Mouse (Mus musculus) kidney, postnatal 36 days (tissue): ENCODE results near the gene Lmf1.

Source experiments
- DNase-seq, 2 experiments: peaks; one replicate each; pipeline ENCODE4 v3.0.0; 2021 to 2022; ENCODE audit warnings: mixed read lengths in 2 of 2

The Lmf1 gene

GRCm38 (mm10) chr17:25608137-25608785 lies 29.4 kb downstream of the Lmf1 start:
- DNase-seq: no peak

GRCm38 (mm10) chr17:25608821-25609505 lies 30.1 kb downstream of the Lmf1 start:
- no peak for DNase-seq

DNA sequence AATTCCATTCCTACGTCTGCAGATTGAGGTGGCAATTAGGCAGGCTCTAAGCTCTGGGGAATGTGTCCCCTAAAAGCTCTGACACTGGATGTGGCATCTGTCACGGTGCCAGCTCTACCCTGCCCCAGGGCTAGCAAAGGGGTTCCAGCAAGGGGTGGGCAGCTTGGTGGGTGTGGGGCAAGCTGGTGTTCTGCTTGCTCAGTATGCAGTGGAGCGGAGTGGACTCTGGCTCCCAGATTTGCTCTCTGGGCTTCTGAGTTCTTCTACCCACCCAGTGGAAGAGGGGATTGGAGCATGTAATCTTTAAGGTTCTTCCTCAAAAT lies 30.6 kb downstream of the Lmf1 start:
- no peak for DNase-seq

DNA sequence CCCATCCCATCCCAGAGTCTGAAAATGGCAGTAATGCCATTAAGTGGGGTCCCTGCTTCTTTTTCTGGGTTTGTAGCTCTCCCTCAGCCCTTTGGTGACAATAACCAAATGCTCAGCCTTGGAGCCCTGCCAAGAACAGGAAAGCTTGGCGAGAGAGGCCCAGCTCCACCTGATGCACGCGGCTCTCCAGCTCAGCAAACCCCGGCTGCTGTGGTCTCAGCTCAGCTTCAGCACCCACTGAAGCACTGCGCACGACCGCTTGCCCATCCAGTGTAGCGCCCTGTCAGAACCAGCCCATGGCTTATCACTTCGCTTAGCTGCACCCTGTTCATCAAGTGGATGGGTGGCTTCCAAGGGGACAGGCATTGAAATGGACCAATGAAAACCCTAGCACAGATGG lies 31.3 kb downstream of the Lmf1 start:
- DNase-seq: peak; percentile 13 to 42

DNA sequence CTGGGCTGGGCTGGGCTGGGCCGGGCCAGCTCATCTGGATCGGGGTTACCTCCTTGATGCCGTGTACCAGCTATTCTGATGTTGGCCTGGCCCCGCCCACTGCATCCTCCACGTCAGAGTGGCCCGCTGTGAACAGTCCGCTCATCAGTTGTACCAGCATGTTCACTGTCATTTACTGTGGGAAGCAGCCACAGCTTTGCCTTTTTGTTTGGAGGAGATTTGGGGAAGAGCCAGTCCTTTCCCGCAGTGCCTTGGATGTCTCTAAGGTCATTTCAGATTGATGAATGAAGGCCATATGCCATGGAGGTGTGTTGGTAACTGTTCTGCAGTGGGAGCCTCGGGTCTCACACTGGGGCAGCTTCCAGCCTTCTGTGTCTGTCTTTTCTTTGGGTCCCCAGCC lies 33.7 kb downstream of the Lmf1 start:
- DNase-seq: no peak

DNA sequence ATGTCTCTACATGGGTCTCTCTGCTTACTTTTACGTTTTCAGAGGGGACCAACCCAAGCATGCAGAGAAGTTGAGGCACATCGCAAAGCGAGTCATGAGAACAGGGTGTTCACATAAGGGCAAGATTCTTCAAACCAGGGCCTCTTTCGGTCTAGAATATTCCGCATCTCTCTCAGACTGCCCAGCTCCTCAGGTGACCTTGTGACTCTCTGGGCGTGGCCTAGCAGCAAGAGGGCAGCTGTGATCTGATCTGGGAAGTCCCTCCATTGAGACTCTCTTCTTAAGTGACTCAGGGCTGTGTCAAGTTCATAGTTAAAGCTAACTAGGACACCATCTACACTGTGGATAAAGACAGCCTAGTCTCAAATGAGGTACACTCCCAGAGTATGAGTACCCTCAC lies 34.4 kb downstream of the Lmf1 start:
- DNase-seq: no peak

DNA sequence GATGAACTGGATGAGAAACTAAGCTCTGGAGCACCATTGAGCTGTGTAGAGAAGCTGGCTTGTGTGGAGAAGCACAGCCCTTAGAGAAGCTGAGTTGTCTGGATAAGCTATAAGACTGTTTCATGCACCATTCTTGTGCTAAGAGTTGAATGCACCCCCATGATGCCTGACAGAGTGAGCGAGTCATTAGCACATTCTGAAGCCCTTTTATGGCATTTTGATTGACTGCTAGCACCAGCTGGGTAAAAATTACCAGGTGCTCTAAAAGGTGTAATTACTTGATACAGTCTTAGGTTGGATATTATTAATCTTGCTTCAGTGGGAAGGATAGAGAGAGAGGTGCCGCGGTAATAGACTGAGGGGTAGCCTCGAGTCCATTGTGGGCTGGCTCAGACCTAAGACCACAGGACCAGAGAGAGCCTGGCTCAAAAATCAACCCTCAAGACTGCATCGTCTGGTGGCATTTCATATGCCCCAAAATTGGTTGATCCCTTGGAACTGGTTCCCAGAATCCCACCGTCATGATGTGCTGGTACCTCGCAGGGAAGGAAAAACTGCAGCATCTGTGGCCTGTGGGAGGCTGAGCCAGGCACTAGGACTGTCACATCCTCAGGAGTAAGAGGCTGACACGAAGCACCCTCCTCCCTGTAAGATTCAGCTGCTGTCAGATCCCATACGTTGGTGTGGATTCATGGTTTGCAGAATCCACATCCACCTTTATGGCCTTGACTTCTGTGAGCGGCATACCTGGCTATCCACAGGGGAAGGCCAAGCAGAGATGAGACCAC lies 36.0 kb downstream of the Lmf1 start:
- DNase-seq: no peak

- DNase-seq: no peak
Measured at GRCm38 (mm10) chr17:25618508-25619056, 39.7 kb downstream of the Lmf1 start.

DNA sequence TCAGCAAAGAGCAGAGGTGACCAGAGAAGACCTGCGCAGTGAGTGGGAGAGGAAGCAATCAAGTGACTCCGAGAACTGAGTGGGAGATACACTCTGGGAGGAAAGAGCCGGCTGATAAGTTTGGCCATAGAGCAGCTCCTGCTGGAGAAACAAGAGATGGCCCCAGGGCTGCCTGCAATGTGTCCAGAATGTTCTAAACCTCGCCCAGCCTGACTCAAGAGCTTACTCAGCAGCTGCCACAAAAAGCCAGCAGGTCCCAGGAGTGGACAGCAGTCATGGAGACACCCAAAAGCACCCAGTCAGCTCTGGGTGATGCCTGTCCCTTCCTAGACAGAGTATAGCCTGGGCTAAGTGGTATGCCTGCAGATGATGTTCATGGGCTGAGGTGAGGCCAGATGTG lies 44.6 kb downstream of the Lmf1 start:
- no peak for DNase-seq

DNA sequence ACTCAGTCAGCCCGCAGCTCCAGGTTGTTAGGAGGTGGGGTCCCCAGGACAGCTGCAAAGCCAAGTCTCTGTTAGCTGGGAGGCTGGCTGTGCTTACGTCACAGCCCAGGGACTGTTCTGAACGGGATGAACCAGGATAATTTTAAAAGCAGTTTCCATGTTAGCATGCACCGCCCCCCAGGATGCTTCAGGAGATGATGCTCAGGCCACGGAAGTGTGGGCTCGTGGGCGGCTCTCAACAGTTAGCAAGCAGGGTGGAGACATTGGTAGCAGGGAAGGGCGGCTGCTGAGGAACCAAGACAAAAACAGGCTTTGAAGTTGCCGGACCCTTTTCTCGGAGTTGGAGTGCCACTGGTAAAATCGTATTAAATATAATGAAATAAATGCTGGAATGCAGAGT lies 45.0 kb downstream of the Lmf1 start:
- no peak for DNase-seq

GRCm38 (mm10) chr17:25624446-25625119 lies 45.7 kb downstream of the Lmf1 start:
- no peak for DNase-seq

DNA sequence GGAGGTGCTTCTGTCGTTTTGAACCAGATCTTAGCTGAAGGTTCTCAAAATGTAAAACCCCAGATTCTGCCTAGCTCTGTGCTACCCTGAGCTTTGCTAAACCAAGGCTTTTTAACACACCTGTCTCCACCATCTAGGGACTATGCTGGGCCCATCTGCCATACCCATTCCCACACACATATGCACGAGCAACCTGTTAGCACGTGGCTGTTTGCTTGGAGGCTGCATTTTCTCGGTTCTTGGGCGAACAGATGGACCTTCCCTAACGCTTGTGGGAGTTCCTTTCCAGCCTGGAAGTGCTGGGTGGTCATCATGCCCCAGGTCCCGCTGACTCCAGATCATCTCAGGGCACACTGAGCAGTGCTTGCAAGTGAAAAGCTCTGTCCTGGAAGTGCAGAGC lies 46.4 kb downstream of the Lmf1 start:
- DNase-seq: no peak

DNA sequence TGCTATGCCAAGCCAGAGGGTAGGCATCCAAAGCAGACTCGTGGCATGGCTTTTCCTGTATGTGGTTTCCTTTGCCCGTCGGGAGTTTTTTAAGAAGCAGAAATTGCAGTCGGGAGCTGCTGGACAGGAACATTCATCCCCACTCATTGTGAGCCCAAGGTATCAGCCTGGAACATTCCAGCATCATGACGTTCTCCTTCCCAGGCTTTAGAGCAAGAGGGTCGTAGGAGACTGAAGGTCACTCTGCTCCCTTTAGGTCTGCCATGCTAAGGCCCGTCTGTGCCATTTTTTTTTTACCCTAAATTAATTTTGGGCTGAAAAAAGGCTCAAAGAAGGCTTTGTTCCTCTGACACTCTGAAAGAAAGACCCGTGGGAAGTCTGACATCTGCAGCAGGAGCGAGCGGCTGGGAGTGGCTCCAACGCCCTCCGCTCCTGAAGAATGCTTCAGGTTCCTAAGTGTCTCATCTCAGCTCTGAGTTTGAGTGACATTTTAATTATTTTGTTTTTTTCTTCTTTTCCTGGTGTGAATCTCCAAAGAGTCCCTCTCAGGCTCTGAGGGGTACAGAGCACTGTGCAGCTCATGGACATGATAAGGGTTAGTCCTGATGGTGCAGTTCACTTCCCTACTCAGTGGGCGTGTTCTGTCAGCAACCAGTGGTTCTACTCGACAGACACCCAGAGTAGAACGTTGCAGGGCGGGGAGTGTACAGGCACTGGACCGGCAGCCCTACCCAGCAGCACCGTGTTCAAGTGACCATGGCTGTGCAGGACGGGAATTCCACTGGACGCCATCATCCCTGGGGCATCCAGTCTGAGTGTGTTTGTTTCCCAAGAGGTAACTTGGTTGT lies 47.5 kb downstream of the Lmf1 start:
- DNase-seq: no peak

DNA sequence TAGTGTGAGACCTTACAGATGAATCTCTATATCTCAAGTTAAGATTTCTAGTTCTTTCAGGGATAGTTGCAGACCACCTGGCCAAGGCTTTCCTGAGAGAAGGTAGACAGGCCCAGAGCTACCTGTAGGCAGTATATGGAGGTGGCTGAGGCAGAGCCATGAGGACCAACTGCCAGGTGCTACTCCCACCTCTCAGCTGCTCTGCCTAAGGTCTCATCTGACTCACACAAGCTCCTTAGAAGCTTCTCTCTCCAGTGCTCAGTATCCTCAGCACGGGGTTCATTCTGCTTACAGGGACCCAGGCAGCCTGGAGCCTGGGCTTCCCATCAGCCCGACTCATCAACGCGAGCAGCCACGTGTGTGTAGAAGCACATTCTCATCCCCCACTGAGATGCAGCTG lies 51.4 kb downstream of the Lmf1 start:
- no peak for DNase-seq

DNA sequence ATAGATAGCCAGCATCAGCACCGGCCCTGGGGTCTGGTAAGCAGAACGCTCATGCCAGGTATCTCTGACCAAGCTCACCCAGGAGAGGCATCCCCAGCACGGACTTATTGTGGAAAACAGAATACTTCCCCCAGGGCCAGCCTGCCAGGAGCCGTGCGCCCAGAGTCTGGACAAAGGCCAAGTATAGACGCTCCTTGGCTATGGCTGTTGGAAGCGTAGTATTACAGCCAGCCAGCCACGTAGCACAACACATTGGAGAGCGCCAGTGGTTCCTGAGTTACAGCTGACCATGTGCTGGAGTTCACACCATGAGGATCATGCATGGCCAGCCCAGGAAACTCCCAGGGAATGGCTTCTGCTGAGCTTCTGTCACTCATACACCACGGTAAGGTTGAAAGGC lies 55.2 kb downstream of the Lmf1 start:
- no peak for DNase-seq

- DNase-seq: no peak
Measured at GRCm38 (mm10) chr17:25635387-25635786, 56.5 kb downstream of the Lmf1 start.

- no peak for DNase-seq
Measured at GRCm38 (mm10) chr17:25635806-25636205, 56.9 kb downstream of the Lmf1 start.

DNA sequence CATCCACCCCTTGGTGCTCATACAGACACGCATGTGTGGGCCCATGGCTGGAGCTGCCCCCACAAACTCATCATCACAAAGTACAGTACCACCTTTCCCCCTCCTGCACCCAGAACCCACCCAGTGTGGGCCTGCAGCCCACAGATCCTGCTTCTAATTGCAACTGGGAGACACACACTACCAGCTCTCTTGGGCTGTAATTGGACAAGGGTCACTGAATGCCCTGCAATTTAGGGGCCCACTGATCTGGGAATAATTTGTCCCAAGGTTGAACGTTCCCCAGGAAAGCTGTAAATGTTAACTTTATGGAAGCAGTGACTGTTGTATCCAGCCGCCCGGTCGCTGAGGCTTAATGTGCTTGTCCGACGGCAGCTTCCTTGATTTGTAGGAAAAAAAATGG lies 59.1 kb downstream of the Lmf1 start:
- no peak for DNase-seq

DNA sequence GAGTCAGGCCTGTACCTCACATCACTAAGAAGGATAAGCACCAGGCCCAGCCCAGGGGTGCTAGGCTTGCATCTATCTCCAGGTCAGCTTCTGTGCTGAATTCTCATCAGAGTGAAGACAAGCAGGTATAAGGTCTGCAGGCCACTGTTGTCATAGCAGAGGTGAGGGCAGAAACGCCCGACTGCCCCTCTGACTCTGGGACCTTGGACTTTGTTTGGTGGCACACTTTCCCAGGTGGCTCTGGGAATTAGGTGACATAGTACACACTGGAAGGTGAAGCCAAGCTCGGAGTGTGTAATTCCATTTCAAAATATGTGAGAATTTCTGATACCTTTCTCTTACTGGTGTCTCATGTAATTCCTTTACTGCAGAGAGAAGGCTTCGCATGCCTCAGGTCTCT lies 59.6 kb downstream of the Lmf1 start:
- DNase-seq: peak; percentile 16 to 20

DNA sequence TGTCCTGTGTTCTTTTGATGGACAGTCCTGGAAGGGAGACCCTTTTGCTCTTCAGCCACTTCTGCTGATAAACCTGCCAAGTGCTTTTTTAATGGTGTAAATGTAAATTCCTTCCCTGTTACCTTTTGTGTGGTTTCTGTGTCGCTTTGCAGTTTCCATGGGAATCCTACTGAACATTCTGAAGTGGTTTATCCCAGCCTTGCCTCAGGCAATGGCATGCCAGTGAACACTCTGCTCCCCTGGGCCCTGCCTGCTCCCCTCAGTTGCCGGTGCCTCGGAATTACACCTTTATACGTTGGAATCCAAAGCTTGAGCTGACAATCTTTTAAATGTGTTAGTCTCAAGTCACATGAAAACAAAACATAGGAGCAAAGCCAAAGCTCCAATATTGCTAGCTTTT lies 62.1 kb downstream of the Lmf1 start:
- no peak for DNase-seq

DNA sequence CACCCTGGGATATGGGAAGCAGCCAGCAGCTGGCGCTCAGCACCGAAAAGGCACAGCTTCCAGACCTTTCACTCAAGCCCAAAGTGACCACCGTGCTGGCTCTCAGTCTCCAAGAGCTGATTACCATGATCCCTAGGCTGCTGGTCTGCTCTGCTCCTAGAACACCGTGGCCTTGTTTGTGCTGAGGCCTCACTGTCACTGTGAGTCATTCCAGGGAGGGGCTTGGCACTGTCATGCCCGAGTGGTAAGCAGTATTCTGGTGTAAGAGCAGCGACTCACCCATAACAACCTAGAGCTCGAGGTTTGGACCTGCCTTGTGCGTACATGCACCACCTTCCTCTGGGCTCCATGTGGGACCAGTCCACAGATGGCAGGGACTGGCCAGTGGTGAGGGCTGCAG lies 63.1 kb downstream of the Lmf1 start:
- DNase-seq: peak in 1 of 2 experiments; percentile 4
